In the genomic region with DNA sequence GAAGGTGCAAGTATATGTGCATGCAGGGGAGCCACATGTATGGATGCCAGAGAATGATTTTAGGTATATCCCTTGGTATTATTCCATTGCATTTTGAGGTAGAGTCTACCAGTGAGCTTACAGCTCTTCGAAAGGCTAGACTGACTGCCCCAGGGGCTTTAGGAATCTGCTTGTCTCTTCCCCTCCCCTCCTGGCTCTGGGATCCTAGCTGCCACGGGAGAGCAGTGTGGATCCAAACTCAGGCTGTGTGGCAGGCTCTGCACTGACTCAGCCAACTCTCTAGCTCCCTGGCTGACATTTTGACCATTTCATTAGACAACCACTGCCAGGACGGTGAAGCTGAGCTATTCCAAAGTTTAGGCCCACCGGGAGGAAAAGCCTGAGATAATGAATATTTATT, we compare ENCODE assay signal across 10 mouse cellular contexts.
"Had no signal": no experiment of that assay in that cellular context is flagged by ENCODE, and none has a peak within 500 bp of the region (broad histone marks: within the 10 kb centered on the region; RNA-seq: fewer than 3 reads in every experiment).

No protein-coding gene starts in this region.

- H3K27ac ChIP-seq: layer of hippocampus, adult 2 months; limb, embryonic 13.5 days; liver, embryonic 14.5 days; midbrain, embryonic 13.5 days; neural tube, embryonic 15.5 days had no signal

- H3K36me3 ChIP-seq: limb, embryonic 13.5 days; midbrain, embryonic 13.5 days; neural tube, embryonic 15.5 days had no signal

- H3K4me1 ChIP-seq: neural tube, embryonic 15.5 days had no signal

- H3K9me3 ChIP-seq: limb, embryonic 13.5 days; midbrain, embryonic 13.5 days; neural tube, embryonic 15.5 days had no signal

- H3K27me3 ChIP-seq: limb, embryonic 13.5 days; midbrain, embryonic 13.5 days; neural tube, embryonic 15.5 days had no signal

- DNase-seq: left cerebral cortex, postnatal 4 days; lung, adult 18-20 months; right cerebral cortex, postnatal 25 days; thymus, adult 18-20 months; thymus, postnatal 14 days had no signal

- H3K4me3 ChIP-seq: layer of hippocampus, adult 2 months; limb, embryonic 13.5 days; midbrain, embryonic 13.5 days; neural tube, embryonic 15.5 days had no signal
